Mouse (Mus musculus): ENCODE measurements at regions not wholly inside any gene's neighbourhood (a gene's known extent, or its start where the extent isn't known, plus 50 kb on each side); places are given as distances from the start of the nearest gene placed in this dataset.

GRCm38 (mm10) chr10:8978595-8978994 is 92.7 kb upstream of the Sash1 start:
- no peaks in the 10 kb centered on the region for H3K79me2 ChIP-seq (ENCODE audit: control insufficient read depth, insufficient read depth)
- TF ChIP-seq POLR2AphosphoS2 (IDR thresholded peaks at IDR 0.05; ENCODE audit: insufficient read length, low read depth): no peak
- H3K4me3 ChIP-seq: no peak overlapping the region
- H3K27me3 ChIP-seq (ENCODE audit: control insufficient read depth, insufficient read depth, insufficient read length): no peaks in the 10 kb centered on the region
- no peak overlapping the region for H3ac ChIP-seq (ENCODE audit: control insufficient read depth, insufficient read length)
- H3K4me2 ChIP-seq (ENCODE audit: low read depth): no peak overlapping the region
- H3K36me3 ChIP-seq (ENCODE audit: control insufficient read depth, insufficient read depth): no peaks in the 10 kb centered on the region

GRCm38 (mm10) chr10:8973934-8974333 is 88.1 kb upstream of the Sash1 start:
- Histone ChIP-seq H3K4me2 (ENCODE audit: low read depth) (no peak overlapping the region), H3ac (ENCODE audit: control insufficient read depth, insufficient read length) (no peak overlapping the region), H3K79me2 (ENCODE audit: control insufficient read depth, insufficient read depth) (no peaks in the 10 kb centered on the region), H3K27me3 (ENCODE audit: control insufficient read depth, insufficient read depth, insufficient read length) (no peaks in the 10 kb centered on the region), H3K4me3 (no peak overlapping the region), H3K36me3 (ENCODE audit: control insufficient read depth, insufficient read depth) (no peaks in the 10 kb centered on the region)
- TF ChIP-seq SRF (IDR thresholded peaks at IDR 0.05; ENCODE audit: control insufficient read depth, insufficient read length, low read depth) (no peak), MYOG (IDR thresholded peaks at IDR 0.05; ENCODE audit: control insufficient read depth in 1 of 3, insufficient read depth in 1 of 3, insufficient read length in 2 of 3, low read depth in 2 of 3) (no peak), REST (IDR thresholded peaks at IDR 0.05; ENCODE audit: insufficient read depth, insufficient read length) (no peak), USF1 (IDR thresholded peaks at IDR 0.05; ENCODE audit: low read depth) (no peak), TCF3 (IDR thresholded peaks at IDR 0.05; ENCODE audit: insufficient read length, low read depth) (no peak), POLR2AphosphoS2 (IDR thresholded peaks at IDR 0.05; ENCODE audit: insufficient read length, low read depth) (no peak), TCF12 (IDR thresholded peaks at IDR 0.05; ENCODE audit: insufficient read depth, poor library complexity, severe bottlenecking) (no peak), CEBPB (IDR thresholded peaks at IDR 0.05; ENCODE audit: insufficient read depth, poor library complexity, severe bottlenecking) (no peak), E2F4 (IDR thresholded peaks at IDR 0.05; ENCODE audit: insufficient read depth) (no peak), POLR2A (IDR thresholded peaks at IDR 0.05; ENCODE audit: insufficient read length, low read depth) (no peak), MYOD1 (IDR thresholded peaks at IDR 0.05; ENCODE audit: control insufficient read depth in 1 of 3, insufficient read length in 2 of 3, low read depth in 2 of 3) (no peak), MAX (IDR thresholded peaks at IDR 0.05; ENCODE audit: low read depth) (no peak)

- Histone ChIP-seq H3K27me3 (ENCODE audit: control insufficient read depth, insufficient read depth, insufficient read length) (no peaks in the 10 kb centered on the region), H3K36me3 (ENCODE audit: control insufficient read depth, insufficient read depth) (no peaks in the 10 kb centered on the region), H3K4me2 (ENCODE audit: low read depth) (no peak overlapping the region), H3ac (ENCODE audit: control insufficient read depth, insufficient read length) (no peak overlapping the region), H3K79me2 (ENCODE audit: control insufficient read depth, insufficient read depth) (no peaks in the 10 kb centered on the region), H3K4me3 (no peak overlapping the region)
- TF ChIP-seq TCF12 (IDR thresholded peaks at IDR 0.05; ENCODE audit: insufficient read depth, poor library complexity, severe bottlenecking) (no peak), USF1 (IDR thresholded peaks at IDR 0.05; ENCODE audit: low read depth) (no peak), MYOG (IDR thresholded peaks at IDR 0.05; ENCODE audit: control insufficient read depth in 1 of 3, insufficient read depth in 1 of 3, insufficient read length in 2 of 3, low read depth in 2 of 3) (no peak), REST (IDR thresholded peaks at IDR 0.05; ENCODE audit: insufficient read depth, insufficient read length) (no peak), MYOD1 (IDR thresholded peaks at IDR 0.05; ENCODE audit: control insufficient read depth in 1 of 3, insufficient read length in 2 of 3, low read depth in 2 of 3) (no peak), E2F4 (IDR thresholded peaks at IDR 0.05; ENCODE audit: insufficient read depth) (no peak), POLR2A (IDR thresholded peaks at IDR 0.05; ENCODE audit: insufficient read length, low read depth) (no peak)
Measured at GRCm38 (mm10) chr10:8972789-8973551, 87.1 kb upstream of the Sash1 start.

- TF ChIP-seq REST (IDR thresholded peaks at IDR 0.05; ENCODE audit: insufficient read depth, insufficient read length): no peak
- no peak for TF ChIP-seq SRF (IDR thresholded peaks at IDR 0.05; ENCODE audit: control insufficient read depth, insufficient read length, low read depth)
- no peak for TF ChIP-seq MAX (IDR thresholded peaks at IDR 0.05; ENCODE audit: low read depth)
- no peak for TF ChIP-seq TCF12 (IDR thresholded peaks at IDR 0.05; ENCODE audit: insufficient read depth, poor library complexity, severe bottlenecking)
- no peak for TF ChIP-seq TCF3 (IDR thresholded peaks at IDR 0.05; ENCODE audit: insufficient read length, low read depth)
- no peak for TF ChIP-seq E2F4 (IDR thresholded peaks at IDR 0.05; ENCODE audit: insufficient read depth)
- TF ChIP-seq USF1 (IDR thresholded peaks at IDR 0.05; ENCODE audit: low read depth): no peak
- TF ChIP-seq MYOG (IDR thresholded peaks at IDR 0.05; ENCODE audit: control insufficient read depth in 1 of 3, insufficient read depth in 1 of 3, insufficient read length in 2 of 3, low read depth in 2 of 3): no peak
- TF ChIP-seq CEBPB (IDR thresholded peaks at IDR 0.05; ENCODE audit: insufficient read depth, poor library complexity, severe bottlenecking): no peak
- no peak for TF ChIP-seq POLR2AphosphoS2 (IDR thresholded peaks at IDR 0.05; ENCODE audit: insufficient read length, low read depth)
- no peak for TF ChIP-seq MYOD1 (IDR thresholded peaks at IDR 0.05; ENCODE audit: control insufficient read depth in 1 of 3, insufficient read length in 2 of 3, low read depth in 2 of 3)
- TF ChIP-seq POLR2A (IDR thresholded peaks at IDR 0.05; ENCODE audit: insufficient read length, low read depth): no peak
- H3K36me3 ChIP-seq (ENCODE audit: control insufficient read depth, insufficient read depth): no peaks in the 10 kb centered on the region
- H3K4me3 ChIP-seq: no peak overlapping the region
- H3ac ChIP-seq (ENCODE audit: control insufficient read depth, insufficient read length): no peak overlapping the region
- H3K79me2 ChIP-seq (ENCODE audit: control insufficient read depth, insufficient read depth): no peaks in the 10 kb centered on the region
- no peak overlapping the region for H3K4me2 ChIP-seq (ENCODE audit: low read depth)
- H3K27me3 ChIP-seq (ENCODE audit: control insufficient read depth, insufficient read depth, insufficient read length): no peaks in the 10 kb centered on the region
Measured at GRCm38 (mm10) chr10:8970807-8971206, 84.9 kb upstream of the Sash1 start.

GRCm38 (mm10) chr10:8969586-8969985 is 83.7 kb upstream of the Sash1 start:
- Histone ChIP-seq H3K36me3 (ENCODE audit: control insufficient read depth, insufficient read depth) (no peaks in the 10 kb centered on the region), H3K79me2 (ENCODE audit: control insufficient read depth, insufficient read depth) (no peaks in the 10 kb centered on the region), H3ac (ENCODE audit: control insufficient read depth, insufficient read length) (no peak overlapping the region), H3K4me2 (ENCODE audit: low read depth) (no peak overlapping the region), H3K4me3 (no peak overlapping the region), H3K27me3 (ENCODE audit: control insufficient read depth, insufficient read depth, insufficient read length) (no peaks in the 10 kb centered on the region)
- TF ChIP-seq E2F4 (IDR thresholded peaks at IDR 0.05; ENCODE audit: insufficient read depth): no peak
- TF ChIP-seq USF1 (IDR thresholded peaks at IDR 0.05; ENCODE audit: low read depth): no peak
- TF ChIP-seq SRF (IDR thresholded peaks at IDR 0.05; ENCODE audit: control insufficient read depth, insufficient read length, low read depth): no peak
- no peak for TF ChIP-seq TCF3 (IDR thresholded peaks at IDR 0.05; ENCODE audit: insufficient read length, low read depth)
- no peak for TF ChIP-seq MAX (IDR thresholded peaks at IDR 0.05; ENCODE audit: low read depth)
- no peak for TF ChIP-seq TCF12 (IDR thresholded peaks at IDR 0.05; ENCODE audit: insufficient read depth, poor library complexity, severe bottlenecking)
